Mouse (Mus musculus): ENCODE data around the gene Pnmal1. TPM values are rescaled to one million over a fixed set of nuclear protein-coding genes. Genes with fewer than 3 reads are reported as not detected.

Gene Pnmal1
- polyA plus RNA-seq, 1 experiment from 2014 or later: 1.8 TPM

DNA sequence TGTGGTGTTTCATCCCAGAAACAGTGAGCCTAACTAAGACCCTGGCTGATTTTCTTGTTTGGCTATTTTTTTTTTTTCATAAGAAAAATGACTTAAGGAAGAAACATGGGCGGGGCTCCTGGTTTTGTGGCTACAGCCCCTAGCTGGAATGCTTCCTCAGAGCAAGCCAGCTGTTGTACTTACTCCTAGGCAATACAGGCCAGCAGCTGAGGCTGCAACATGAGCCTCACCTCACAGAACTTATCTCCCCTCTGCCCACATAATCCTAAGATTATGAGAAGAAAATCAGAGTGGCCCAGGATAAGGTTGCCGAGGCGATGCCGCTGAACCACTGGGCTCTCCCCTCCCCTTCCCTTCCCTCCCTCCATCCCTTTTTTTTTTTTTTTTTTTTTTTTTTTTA lies 3.8 kb upstream of the Pnmal1 start:
- Histone ChIP-seq H3K4me1 (replicated peaks; ENCODE audit: control insufficient read depth, insufficient read depth) (no peaks in the 10 kb centered on the region), H3K27me3 (ENCODE audit: control insufficient read depth, insufficient read depth, low read length) (no peaks in the 10 kb centered on the region), H3K9me3 (ENCODE audit: control insufficient read depth, low read length) (no peaks in the 10 kb centered on the region), H3K4me3 (ENCODE audit: low read depth, low read length) (no peak overlapping the region), H3K4me2 (replicated peaks; ENCODE audit: low read depth) (no peak overlapping the region), H3K9ac (ENCODE audit: low read length) (no peak overlapping the region), H3K27ac (replicated peaks) (no peak overlapping the region), H3K36me3 (ENCODE audit: control insufficient read depth, insufficient read depth, low read length) (no peaks in the 10 kb centered on the region)
- no peak for ATAC-seq (ENCODE audit: low FRiP score, low TSS enrichment)
- DNase-seq (ENCODE audit: low spot score): no peak
- TF ChIP-seq CTCF (IDR thresholded peaks at IDR 0.05; ENCODE audit: low read depth) (no peak), EP300 (optimal IDR thresholded peaks at IDR 0.05) (no peak)
- 68% methylated on average over 4 of the region's 4 CpGs for WGBS

- Histone ChIP-seq H3K9me3 (ENCODE audit: control insufficient read depth, low read length) (no peaks in the 10 kb centered on the region), H3K4me1 (replicated peaks; ENCODE audit: control insufficient read depth, insufficient read depth) (no peaks in the 10 kb centered on the region), H3K27ac (replicated peaks) (no peak overlapping the region), H3K4me2 (replicated peaks; ENCODE audit: low read depth) (no peak overlapping the region), H3K27me3 (ENCODE audit: control insufficient read depth, insufficient read depth, low read length) (no peaks in the 10 kb centered on the region), H3K9ac (ENCODE audit: low read length) (no peak overlapping the region), H3K4me3 (ENCODE audit: low read depth, low read length) (no peak overlapping the region), H3K36me3 (ENCODE audit: control insufficient read depth, insufficient read depth, low read length) (no peaks in the 10 kb centered on the region)
- no peak for ATAC-seq (ENCODE audit: low FRiP score, low TSS enrichment)
- WGBS: 52% methylated on average over 15 of the region's 15 CpGs
- no peak for DNase-seq (ENCODE audit: low spot score)
- TF ChIP-seq EP300 (optimal IDR thresholded peaks at IDR 0.05) (no peak), CTCF (IDR thresholded peaks at IDR 0.05; ENCODE audit: low read depth) (no peak)
Observed at GRCm38 (mm10) chr7:16956410-16957265, 2.8 kb upstream of the Pnmal1 start.

- TF ChIP-seq CTCF (IDR thresholded peaks at IDR 0.05; ENCODE audit: low read depth): no peak
- TF ChIP-seq EP300 (optimal IDR thresholded peaks at IDR 0.05): no peak
- Histone ChIP-seq H3K27ac (replicated peaks) (no peak overlapping the region), H3K27me3 (ENCODE audit: control insufficient read depth, insufficient read depth, low read length) (no peaks in the 10 kb centered on the region), H3K4me2 (replicated peaks; ENCODE audit: low read depth) (no peak overlapping the region), H3K4me3 (ENCODE audit: low read depth, low read length) (no peak overlapping the region), H3K4me1 (replicated peaks; ENCODE audit: control insufficient read depth, insufficient read depth) (no peaks in the 10 kb centered on the region), H3K9ac (ENCODE audit: low read length) (no peak overlapping the region), H3K9me3 (ENCODE audit: control insufficient read depth, low read length) (no peaks in the 10 kb centered on the region), H3K36me3 (ENCODE audit: control insufficient read depth, insufficient read depth, low read length) (no peaks in the 10 kb centered on the region)
- 71% methylated on average over 5 of the region's 5 CpGs for WGBS
- ATAC-seq (ENCODE audit: low FRiP score, low TSS enrichment) (no peak), DNase-seq (ENCODE audit: low spot score) (no peak)
Observed at GRCm38 (mm10) chr7:16961678-16962077, 2.2 kb downstream of the Pnmal1 start.

DNA sequence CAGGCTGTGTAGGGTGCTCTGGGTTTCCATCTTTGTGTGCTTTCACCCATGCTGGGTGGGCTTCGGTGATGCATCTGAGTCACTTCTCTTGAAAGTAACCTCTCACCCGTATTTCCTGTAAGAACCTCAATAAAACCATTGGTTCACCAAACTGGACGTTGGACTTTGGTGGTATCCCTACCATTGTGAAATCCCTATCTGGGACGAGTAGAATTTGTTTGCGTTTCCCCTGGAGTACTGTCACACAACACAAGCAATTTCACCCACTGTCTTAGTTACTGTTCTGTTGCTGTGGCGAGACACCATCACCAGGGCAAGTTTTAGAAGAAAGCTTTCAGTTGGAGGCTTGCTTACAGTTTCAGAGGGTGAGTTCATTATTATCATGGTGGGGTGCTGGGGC lies 8.9 kb downstream of the Pnmal1 start:
- H3K4me1 ChIP-seq (replicated peaks; ENCODE audit: control insufficient read depth, insufficient read depth): no peaks in the 10 kb centered on the region
- TF ChIP-seq CTCF (IDR thresholded peaks at IDR 0.05; ENCODE audit: low read depth) (no peak), EP300 (optimal IDR thresholded peaks at IDR 0.05) (no peak)
- H3K4me2 ChIP-seq (replicated peaks; ENCODE audit: low read depth): no peak overlapping the region
- WGBS: 82% methylated on average over 6 of the region's 6 CpGs
- DNase-seq (ENCODE audit: low spot score) (no peak), ATAC-seq (ENCODE audit: low FRiP score, low TSS enrichment) (no peak)
- H3K9me3 ChIP-seq (ENCODE audit: control insufficient read depth, low read length): no peaks in the 10 kb centered on the region
- no peak overlapping the region for H3K4me3 ChIP-seq (ENCODE audit: low read depth, low read length)
- no peak overlapping the region for H3K27ac ChIP-seq (replicated peaks)
- H3K27me3 ChIP-seq (ENCODE audit: control insufficient read depth, insufficient read depth, low read length): no peaks in the 10 kb centered on the region
- no peaks in the 10 kb centered on the region for H3K36me3 ChIP-seq (ENCODE audit: control insufficient read depth, insufficient read depth, low read length)
- no peak overlapping the region for H3K9ac ChIP-seq (ENCODE audit: low read length)

DNA sequence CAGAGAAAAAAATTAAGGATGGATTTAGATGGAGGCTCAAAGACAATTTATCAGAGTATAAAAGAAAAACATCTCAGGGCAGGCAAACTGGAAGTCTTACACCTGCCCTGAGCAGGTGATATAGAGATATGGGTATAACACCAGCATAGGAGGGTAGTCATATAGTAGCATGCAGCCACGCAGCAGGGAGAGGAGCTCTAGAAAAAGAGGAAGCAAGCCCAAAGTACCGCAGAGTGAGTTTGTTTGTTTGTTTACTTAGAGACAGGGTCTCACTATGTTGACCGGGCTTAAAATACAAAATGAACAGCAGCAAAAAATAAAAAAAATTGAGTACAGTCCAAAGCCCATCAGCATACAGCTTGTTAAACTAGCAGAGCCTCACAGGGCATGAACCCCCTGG lies 11.7 kb downstream of the Pnmal1 start:
- no peak for ATAC-seq (ENCODE audit: low FRiP score, low TSS enrichment)
- Histone ChIP-seq H3K27ac (replicated peaks) (no peak overlapping the region), H3K27me3 (ENCODE audit: control insufficient read depth, insufficient read depth, low read length) (no peaks in the 10 kb centered on the region), H3K4me2 (replicated peaks; ENCODE audit: low read depth) (no peak overlapping the region), H3K36me3 (ENCODE audit: control insufficient read depth, insufficient read depth, low read length) (no peaks in the 10 kb centered on the region), H3K4me1 (replicated peaks; ENCODE audit: control insufficient read depth, insufficient read depth) (no peaks in the 10 kb centered on the region), H3K4me3 (ENCODE audit: low read depth, low read length) (no peak overlapping the region), H3K9ac (ENCODE audit: low read length) (no peak overlapping the region), H3K9me3 (ENCODE audit: control insufficient read depth, low read length) (no peaks in the 10 kb centered on the region)
- 72% methylated on average over 3 of the region's 3 CpGs for WGBS
- DNase-seq (ENCODE audit: low spot score): no peak
- TF ChIP-seq CTCF (IDR thresholded peaks at IDR 0.05; ENCODE audit: low read depth) (no peak), EP300 (optimal IDR thresholded peaks at IDR 0.05) (no peak)

GRCm38 (mm10) chr7:16974018-16974417 lies 14.5 kb downstream of the Pnmal1 start:
- Histone ChIP-seq H3K4me3 (ENCODE audit: low read depth, low read length) (no peak overlapping the region), H3K9ac (ENCODE audit: low read length) (no peak overlapping the region), H3K4me1 (replicated peaks; ENCODE audit: control insufficient read depth, insufficient read depth) (no peaks in the 10 kb centered on the region), H3K27me3 (ENCODE audit: control insufficient read depth, insufficient read depth, low read length) (no peaks in the 10 kb centered on the region), H3K27ac (replicated peaks) (no peak overlapping the region), H3K36me3 (ENCODE audit: control insufficient read depth, insufficient read depth, low read length) (no peaks in the 10 kb centered on the region), H3K9me3 (ENCODE audit: control insufficient read depth, low read length) (no peaks in the 10 kb centered on the region), H3K4me2 (replicated peaks; ENCODE audit: low read depth) (no peak overlapping the region)
- TF ChIP-seq CTCF (IDR thresholded peaks at IDR 0.05; ENCODE audit: low read depth): no peak
- DNase-seq (ENCODE audit: low spot score) (no peak), ATAC-seq (ENCODE audit: low FRiP score, low TSS enrichment) (peak; percentile 18; the same call in 1 of the 2 replicates)
- 58% methylated on average over 6 of the region's 6 CpGs for WGBS

Measured in stomach, postnatal 0 days (tissue).